Mouse (Mus musculus) heart, postnatal 0 days (tissue): Measurements from ENCODE around the gene Crebzf. TPM values are rescaled to one million over a fixed set of nuclear protein-coding genes. Genes with fewer than 3 reads are reported as not detected.

ENCODE experiments used
- ATAC-seq: fragments of 200-750 bp; cut with Nextera tagmentation; 2 replicates; pipeline ENCODE4 v1.8.0; 2017; ENCODE audit warnings: low read depth, moderate number of reproducible peaks, moderate library complexity; ENCODE audit not compliant: insufficient read depth
- DNase-seq: peaks from one replicate; pipeline ENCODE4 v3.0.0-alpha.2; 2016; ENCODE audit warnings: low spot score
- H3K27ac ChIP-seq: fragments of 300-500 bp; sonication (generic); 2 replicates; pipeline ENCODE4 v1.5.1; 2014; ENCODE audit warnings: low read depth, mild to moderate bottlenecking
- H3K27me3 ChIP-seq: fragments of 300-500 bp; sonication (generic); 2 replicates; pipeline ENCODE4 v1.6.1; 2014; ENCODE audit warnings: low read length, mixed read lengths; ENCODE audit not compliant: control insufficient read depth, insufficient read depth
- H3K36me3 ChIP-seq: fragments of 300-500 bp; sonication (generic); replicated peaks from 2 replicates; pipeline ENCODE4 v1.6.1; 2014; ENCODE audit warnings: low read length, mixed read lengths; ENCODE audit not compliant: control insufficient read depth, insufficient read depth
- H3K4me1 ChIP-seq: fragments of 300-500 bp; sonication (generic); 2 replicates; pipeline ENCODE4 v1.6.1; 2014; ENCODE audit warnings: antibody characterized with exemption; ENCODE audit not compliant: control insufficient read depth, insufficient read depth
- H3K4me2 ChIP-seq: fragments of 300-500 bp; sonication (generic); 2 replicates; pipeline ENCODE4 v1.6.1; 2014; ENCODE audit warnings: low read depth, mild to moderate bottlenecking, low read length, moderate library complexity
- H3K4me3 ChIP-seq: fragments of 300-500 bp; sonication (generic); 2 replicates; pipeline ENCODE4 v1.5.1; 2014; ENCODE audit warnings: low read depth, low read length
- H3K9ac ChIP-seq: fragments of 300-500 bp; sonication (generic); replicated peaks from 2 replicates; pipeline ENCODE4 v1.6.1; 2014; ENCODE audit warnings: low read depth, low read length, mixed read lengths
- H3K9me3 ChIP-seq: fragments of 300-500 bp; sonication (generic); replicated peaks from 2 replicates; pipeline ENCODE4 v1.6.1; 2016; ENCODE audit warnings: low read length; ENCODE audit not compliant: control insufficient read depth
- CTCF ChIP-seq: IDR thresholded peaks from 2 replicates; pipeline ENCODE4 v1.5.1; 2016; ENCODE audit warnings: antibody characterized with exemption, control low read depth, low read depth
- EP300 ChIP-seq: IDR thresholded peaks from 2 replicates; pipeline ENCODE4 v1.6.1; 2016; ENCODE audit warnings: antibody characterized with exemption, low read depth
- WGBS: fragments of 180-500 bp; shearing (Covaris S2); extraction: QIAGEN DNeasy Blood & Tissue Kit; methylation state at CpG from one replicate; pipeline ENCODE4 v1.1.7; 2014; 5-methylcytosine and 5-hydroxymethylcytosine counted together
- polyA plus RNA-seq: library from polyadenylated mRNA; unstranded; fragments of >200 nt; fragmentation: Nextera tagmentation; extraction: Ambion mirVana; gene quantifications from 2 replicates; pipeline ENCODE4 v1.2.1, GENCODE M21; 2015
- total RNA-seq: library from RNA; depleted of rRNA; stranded (reverse); fragments of >200 nt; gene quantifications from 2 replicates; pipeline ENCODE4 v1.2.3, GENCODE M21; 2014; ENCODE audit warnings: low replicate concordance

Gene Crebzf
- total and polyA plus RNA-seq, 2 experiments from 2014 or later = 10.6 to 49.3 TPM

- 0% methylated on average over 6 of the region's 6 CpGs for WGBS
- ATAC-seq (no peak), DNase-seq (no peak)
- peaks cover 9% of the 10 kb centered on the region; the same call in 1 of the 2 replicates for H3K36me3 ChIP-seq
- H3K4me2 ChIP-seq = peak overlapping the region; percentile 97
- H3K9ac ChIP-seq = peak overlapping the region; percentile 100
- H3K27ac ChIP-seq = peak overlapping the region; percentile 100; the same call in 1 of the 2 replicates
- H3K9me3 ChIP-seq = no peaks in the 10 kb centered on the region
- TF ChIP-seq EP300 = no peak
- no peak for TF ChIP-seq CTCF
- H3K4me3 ChIP-seq = peak overlapping the region; percentile 100
- peaks cover 12% of the 10 kb centered on the region; the same call in 1 of the 2 replicates for H3K4me1 ChIP-seq
- no peaks in the 10 kb centered on the region for H3K27me3 ChIP-seq
Measured at GRCm38 (mm10) chr7:90444206-90444605, 1.7 kb downstream of the Crebzf start.

DNA sequence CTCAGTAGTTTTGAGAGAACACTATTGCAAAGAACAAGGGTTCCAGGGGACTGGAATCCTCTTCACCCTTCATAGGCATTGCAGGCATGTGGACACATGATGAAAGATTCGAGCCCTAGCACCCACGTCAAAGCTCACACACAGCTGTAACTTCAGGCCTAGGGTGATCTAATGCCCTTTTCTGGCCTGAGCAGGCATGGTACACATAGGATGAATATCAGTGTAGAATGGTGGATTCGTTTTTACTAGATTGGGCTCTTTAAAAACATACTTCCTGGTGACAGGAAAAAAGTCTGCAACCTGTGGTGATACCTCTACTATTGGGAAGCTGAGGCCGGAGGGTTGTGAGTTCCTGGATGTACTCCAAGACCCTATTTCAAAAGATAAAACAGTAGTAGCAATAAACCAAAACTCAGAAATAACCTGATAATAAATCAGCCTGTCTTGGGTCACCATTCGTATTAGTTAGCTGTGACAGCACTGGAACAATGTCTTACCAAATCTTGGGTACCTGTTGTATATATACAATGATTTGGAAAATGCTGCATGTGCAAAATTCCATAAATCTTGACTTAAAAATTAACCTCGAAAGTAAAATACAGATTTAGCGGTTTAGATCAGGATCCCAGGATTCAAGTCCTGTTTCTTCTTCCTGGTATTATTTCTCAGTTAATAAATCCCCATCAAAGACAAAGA lies 13.8 kb downstream of the Crebzf start:
- Histone ChIP-seq H3K27me3 (no peaks in the 10 kb centered on the region), H3K36me3 (peaks cover 26% of the 10 kb centered on the region), H3K4me3 (peak overlapping the region; percentile 94), H3K4me2 (peak overlapping the region; percentile 80), H3K4me1 (peaks cover 18% of the 10 kb centered on the region; the same call in 1 of the 2 replicates), H3K9ac (peak overlapping the region; percentile 82), H3K9me3 (no peaks in the 10 kb centered on the region), H3K27ac (peak overlapping the region; percentile 97)
- TF ChIP-seq EP300 (no peak), CTCF (no peak)
- DNase-seq = no peak
- ATAC-seq = no peak
- 10% methylated on average over 7 of the region's 7 CpGs for WGBS

- under 1% methylated on average over 41 of the region's 41 CpGs for WGBS
- peaks cover 20% of the 10 kb centered on the region for H3K36me3 ChIP-seq
- ATAC-seq = peak; percentile 97
- TF ChIP-seq EP300 (no peak; the same call in 1 of the 2 replicates), CTCF (peak; percentile 33; the same call in 1 of the 2 replicates)
- peaks cover 18% of the 10 kb centered on the region; the same call in 1 of the 2 replicates for H3K4me1 ChIP-seq
- peak within 1 kb of the TSS; percentile 80 for H3K4me2 ChIP-seq
- no peaks in the 10 kb centered on the region for H3K27me3 ChIP-seq
- H3K9me3 ChIP-seq = no peaks in the 10 kb centered on the region
- H3K4me3 ChIP-seq = peak within 1 kb of the TSS; percentile 94
- DNase-seq = peak; percentile 95
- peak within 1 kb of the TSS; percentile 82 for H3K9ac ChIP-seq
- peak within 1 kb of the TSS; percentile 97 for H3K27ac ChIP-seq
Measured at GRCm38 (mm10) chr7:90456845-90457468, 14.4 kb downstream of the Crebzf start, which contains the start of gene Tmem126a. Tmem126a (minus strand) TSS chr7:90457229.

- Histone ChIP-seq H3K4me2 (peak overlapping the region; percentile 80), H3K27me3 (no peaks in the 10 kb centered on the region), H3K4me1 (peaks cover 18% of the 10 kb centered on the region; the same call in 1 of the 2 replicates), H3K9me3 (no peaks in the 10 kb centered on the region), H3K4me3 (peak overlapping the region; percentile 94), H3K9ac (peak overlapping the region; percentile 82), H3K27ac (peak overlapping the region; percentile 97), H3K36me3 (peaks cover 15% of the 10 kb centered on the region; the same call in 1 of the 2 replicates)
- 8% methylated on average over 10 of the region's 10 CpGs for WGBS
- TF ChIP-seq CTCF (peak; percentile 18), EP300 (no peak)
- ATAC-seq = peak; percentile 52
- peak; percentile 21 for DNase-seq
Measured at GRCm38 (mm10) chr7:90457517-90457916, 15.0 kb downstream of the Crebzf start.

- WGBS = 29% methylated on average over 10 of the region's 10 CpGs
- Histone ChIP-seq H3K4me1 (peaks cover 18% of the 10 kb centered on the region; the same call in 1 of the 2 replicates), H3K36me3 (no peaks in the 10 kb centered on the region), H3K27me3 (no peaks in the 10 kb centered on the region), H3K9ac (no peak overlapping the region), H3K9me3 (no peaks in the 10 kb centered on the region), H3K4me3 (no peak overlapping the region), H3K27ac (no peak overlapping the region), H3K4me2 (no peak overlapping the region)
- no peak for DNase-seq
- ATAC-seq = no peak
- TF ChIP-seq CTCF (no peak), EP300 (no peak)
Measured at GRCm38 (mm10) chr7:90460330-90460729, 17.8 kb downstream of the Crebzf start.
